Mouse (Mus musculus) CH12.LX (cell line): ENCODE results near the gene Cd164. TPM values are rescaled to one million over a fixed set of nuclear protein-coding genes. Genes with fewer than 3 reads are reported as not detected.

ENCODE experiments used
- DNase-seq: peaks from one replicate; pipeline ENCODE4 v3.0.0-alpha.2; 2013; ENCODE audit errors: extremely low read depth
- H3K27ac ChIP-seq: 2 replicates; pipeline ENCODE4 v1.5.1; 2012; ENCODE audit warnings: low read depth, mild to moderate bottlenecking, control low read depth, moderate library complexity; ENCODE audit not compliant: insufficient read depth
- H3K27me3 ChIP-seq: replicated peaks from 2 replicates; pipeline ENCODE3; 2012; ENCODE audit warnings: inconsistent platforms
- H3K36me3 ChIP-seq, 2 experiments: replicated peaks in 1 of 2; 2 replicates each; pipeline versions ENCODE3 to v1.6.1; 2012; ENCODE audit warnings: inconsistent platforms in 1 of 2, low read length in 1 of 2, mild to moderate bottlenecking in 1 of 2, mixed read lengths in 1 of 2, moderate library complexity in 1 of 2; ENCODE audit not compliant: control insufficient read depth in 1 of 2, insufficient read depth in 1 of 2
- H3K4me1 ChIP-seq, 2 experiments: 2 replicates each; pipeline ENCODE4 v1.6.1; 2012; ENCODE audit warnings: inconsistent platforms in 1 of 2, moderate library complexity in 1 of 2; ENCODE audit not compliant: insufficient read depth in 2 of 2, control insufficient read depth in 1 of 2
- H3K4me2 ChIP-seq: 2 replicates; pipeline ENCODE4 v1.6.1; 2012; ENCODE audit warnings: low read depth, mild to moderate bottlenecking, control low read depth; ENCODE audit not compliant: poor library complexity, insufficient read depth, severe bottlenecking
- H3K4me3 ChIP-seq, 3 experiments: fragments of 150-350 bp in 1 of 3; sonication (generic) in 1 of 3; replicated peaks in 1 of 3; 2 replicates each; pipeline versions ENCODE3 to v1.5.1; 2011 to 2012; ENCODE audit warnings: low read depth in 2 of 3, low read length in 2 of 3, mild to moderate bottlenecking in 2 of 3, moderate library complexity in 2 of 3, control low read depth in 1 of 3, improper control_type of control experiment in 1 of 3, inconsistent platforms in 1 of 3, mixed read lengths in 1 of 3; ENCODE audit not compliant: poor library complexity in 1 of 3
- H3K79me2 ChIP-seq: replicated peaks from 2 replicates; pipeline ENCODE4 v1.6.1; 2012; ENCODE audit warnings: mild to moderate bottlenecking, moderate library complexity; ENCODE audit not compliant: control insufficient read depth, poor library complexity, insufficient read depth, severe bottlenecking; ENCODE audit errors: extremely low read depth
- H3K9ac ChIP-seq: 2 replicates; pipeline ENCODE4 v1.6.1; 2012; ENCODE audit warnings: low read depth, mild to moderate bottlenecking, control low read depth, moderate library complexity; ENCODE audit not compliant: insufficient read depth
- H3K9me3 ChIP-seq: replicated peaks from 2 replicates; pipeline ENCODE3; 2012; ENCODE audit warnings: low read length, inconsistent platforms, mixed read lengths
- CHD1 ChIP-seq: IDR thresholded peaks from 2 replicates; pipeline ENCODE4 v1.6.1; 2012; ENCODE audit warnings: low read depth, low read length, improper control_type of control experiment, inconsistent platforms
- CTCF ChIP-seq, 2 experiments: IDR thresholded peaks in 1 of 2; conservative IDR thresholded peaks in 1 of 2; 2 replicates each; pipeline ENCODE4 v1.5.1; 2011 to 2012; ENCODE audit warnings: low read depth in 2 of 2, low read length in 2 of 2, improper control_type of control experiment in 1 of 2, inconsistent platforms in 1 of 2, mild to moderate bottlenecking in 1 of 2, moderate library complexity in 1 of 2
- E2F4 ChIP-seq: IDR thresholded peaks from 2 replicates; pipeline ENCODE4 v1.6.1; 2011; ENCODE audit warnings: low read depth, low read length, improper control_type of control experiment; ENCODE audit not compliant: insufficient replicate concordance
- ELF1 ChIP-seq: IDR thresholded peaks from 2 replicates; pipeline ENCODE4 v1.6.1; 2014; ENCODE audit warnings: low read depth, mild to moderate bottlenecking, inconsistent platforms, low read length, improper control_type of control experiment
- GABPA ChIP-seq: IDR thresholded peaks from 2 replicates; pipeline ENCODE4 v1.6.1; 2012; ENCODE audit warnings: low read depth, low read length, improper control_type of control experiment, inconsistent platforms; ENCODE audit not compliant: insufficient replicate concordance
- HCFC1 ChIP-seq: IDR thresholded peaks from 2 replicates; pipeline ENCODE4 v1.6.1; 2012; ENCODE audit warnings: low read depth, mild to moderate bottlenecking, inconsistent platforms, low read length, improper control_type of control experiment
- IRF4 ChIP-seq: IDR thresholded peaks from 2 replicates; pipeline ENCODE4 v1.6.1; 2014; ENCODE audit warnings: low read depth, mild to moderate bottlenecking, inconsistent platforms, low read length, improper control_type of control experiment
- MEF2A ChIP-seq: IDR thresholded peaks from 2 replicates; pipeline ENCODE4 v1.6.1; 2014; ENCODE audit warnings: low read depth, mild to moderate bottlenecking, inconsistent platforms, low read length, improper control_type of control experiment, borderline replicate concordance
- MXI1 ChIP-seq: IDR thresholded peaks from 2 replicates; pipeline ENCODE4 v1.6.1; 2011; ENCODE audit warnings: mild to moderate bottlenecking, low read depth, low read length, improper control_type of control experiment
- MYC ChIP-seq: IDR thresholded peaks from 2 replicates; pipeline ENCODE4 v1.6.1; 2011; ENCODE audit warnings: low read depth, mild to moderate bottlenecking, improper control_type of control experiment, low read length
- POLR2A ChIP-seq: IDR thresholded peaks from 2 replicates; pipeline ENCODE4 v1.6.1; 2011; ENCODE audit warnings: low read depth, mild to moderate bottlenecking, improper control_type of control experiment, low read length
- SIN3A ChIP-seq: IDR thresholded peaks from 2 replicates; pipeline ENCODE4 v1.6.1; 2012; ENCODE audit warnings: low read length, improper control_type of control experiment, inconsistent platforms
- UBTF ChIP-seq: IDR thresholded peaks from 2 replicates; pipeline ENCODE4 v1.6.1; 2012; ENCODE audit warnings: low read depth, mild to moderate bottlenecking, inconsistent platforms, low read length, improper control_type of control experiment, moderate library complexity
- ZKSCAN1 ChIP-seq: IDR thresholded peaks from 2 replicates; pipeline ENCODE4 v1.6.1; 2012; ENCODE audit warnings: low read depth, inconsistent platforms, low read length, improper control_type of control experiment, borderline replicate concordance
- ZMIZ1 ChIP-seq: IDR thresholded peaks from 2 replicates; pipeline ENCODE4 v1.6.1; 2012; ENCODE audit warnings: low read depth, mild to moderate bottlenecking, inconsistent platforms, low read length, improper control_type of control experiment
- dilution Hi-C: fragments of 300-500 bp; cut with MboI; formaldehyde crosslinking; loops from 2 replicates; pipeline ENCODE4 v1.14.3; 2020; ENCODE audit warnings: low sequenced_read_pairs; ENCODE audit not compliant: extremely low pct_unique_long_range_greater_than_20kb, extremely low pct_ligation_motif_present
- in situ Hi-C: fragments of 300-500 bp; cut with MboI; formaldehyde crosslinking; loops from 3 replicates; pipeline ENCODE4 v1.14.3; 2019; ENCODE audit warnings: low sequenced_read_pairs, low pct_ligation_motif_present, low pct_unique_long_range_greater_than_20kb, mixed read lengths
- polyA plus RNA-seq: library from polyadenylated mRNA; unstranded; fragments of >175 nt; gene quantifications from 2 replicates; pipeline ENCODE4 v1.2.1, GENCODE M21; 2012; ENCODE audit warnings: low read depth; ENCODE audit not compliant: insufficient read length
- total RNA-seq, 2 experiments: library from RNA; depleted of rRNA; stranded (reverse); fragments of 300-350 nt in 1 of 2; fragments of >200 nt in 1 of 2; gene quantifications; 2 replicates each; pipeline ENCODE4 v1.2.3; 2012 to 2014

Gene Cd164
- total and polyA plus RNA-seq, 3 experiments = 41.0 to 191 (median 151) TPM

DNA sequence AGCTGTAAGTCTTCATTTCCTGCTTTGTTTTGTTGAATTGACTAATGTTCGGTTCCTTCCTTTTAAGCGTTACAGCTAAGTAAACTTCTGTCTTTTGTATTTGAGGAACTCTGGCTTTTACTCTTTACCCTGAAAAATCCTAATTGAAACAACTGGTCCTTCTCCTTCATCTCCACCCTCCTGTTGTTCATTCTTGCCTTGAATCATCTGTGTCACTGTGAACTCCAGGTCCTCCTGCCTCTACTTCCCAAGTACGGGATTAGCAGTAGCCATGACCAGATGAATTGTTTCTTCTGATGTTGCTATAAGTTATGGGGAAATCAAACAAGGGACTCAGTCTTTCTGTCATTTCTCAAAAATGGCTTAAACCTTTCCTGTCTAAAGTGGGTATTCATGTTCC is 4.2 kb downstream of the Cd164 start:
- H3K27me3 ChIP-seq = no peaks in the 10 kb centered on the region
- in situ Hi-C loops = loop anchor here (5.0 to 25.0 kb wide), 3 partner anchors 79 to 439 kb away; partner anchors contain the start of genes Cep57l1 and Sesn1
- H3K9me3 ChIP-seq = no peaks in the 10 kb centered on the region
- TF ChIP-seq SIN3A = no peak; the same call in 1 of the 2 replicates
- no peak for TF ChIP-seq IRF4
- TF ChIP-seq UBTF = no peak
- no peak for TF ChIP-seq ZKSCAN1
- TF ChIP-seq CTCF (conservative IDR thresholded peaks at IDR 0.05 in 1 of 2, IDR thresholded peaks at IDR 0.05 in 1 of 2; ENCODE audit: low read depth in 2 of 2, low read length in 2 of 2) = no peak
- 0 out of 2 replicates have a peak, but pooled peaks have one; percentile 43 for TF ChIP-seq MXI1
- peaks cover 19 to 53% of the 10 kb centered on the region in 2 experiments for H3K36me3 ChIP-seq
- peaks cover 15 to 57% of the 10 kb centered on the region in 2 experiments for H3K4me1 ChIP-seq
- peak overlapping the region; percentile 32 for H3K4me2 ChIP-seq
- peak overlapping the region; percentile 32; the same call in 1 of the 2 replicates for H3K9ac ChIP-seq
- no peak overlapping the region for H3K4me3 ChIP-seq
- peaks cover 60% of the 10 kb centered on the region for H3K79me2 ChIP-seq
- dilution Hi-C loops = no loop called here
- DNase-seq = no peak
- H3K27ac ChIP-seq = no peak overlapping the region

DNA sequence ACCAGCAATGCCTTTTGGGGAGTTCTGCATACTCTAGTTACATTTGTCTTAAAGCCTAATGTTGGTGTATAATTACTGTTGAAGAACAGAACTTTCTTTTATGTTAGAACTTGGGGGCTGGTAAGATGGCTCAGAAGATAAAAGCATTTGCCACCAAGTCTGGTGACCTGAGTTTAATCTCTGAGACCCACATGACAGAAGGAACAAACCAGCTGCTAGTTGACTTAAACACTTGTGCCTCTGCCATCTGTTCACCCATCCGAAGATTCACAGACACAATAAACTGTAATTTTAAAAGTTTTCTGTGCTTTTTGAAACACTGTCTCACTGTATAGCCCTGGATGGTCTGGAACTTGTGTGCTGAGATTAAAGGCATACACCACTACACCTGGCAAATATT is 6.5 kb downstream of the Cd164 start:
- H3K79me2 ChIP-seq = peaks cover 56% of the 10 kb centered on the region
- no peak overlapping the region for H3K4me3 ChIP-seq
- in situ Hi-C loops (no loop called here), dilution Hi-C loops (no loop called here)
- H3K9me3 ChIP-seq = no peaks in the 10 kb centered on the region
- H3K27me3 ChIP-seq = no peaks in the 10 kb centered on the region
- TF ChIP-seq HCFC1 (no peak), MEF2A (no peak), ELF1 (no peak), E2F4 (no peak), POLR2A (no peak), MYC (no peak), ZMIZ1 (no peak), CHD1 (no peak), GABPA (no peak), IRF4 (no peak)
- DNase-seq = no peak
- peaks cover 17 to 80% of the 10 kb centered on the region in 2 experiments for H3K4me1 ChIP-seq
- no peak overlapping the region for H3K27ac ChIP-seq
- no peak overlapping the region for H3K9ac ChIP-seq
- H3K4me2 ChIP-seq = no peak overlapping the region
- H3K36me3 ChIP-seq = peaks cover 28 to 64% of the 10 kb centered on the region in 2 experiments
